Mouse (Mus musculus) C2C12 (cell line): ENCODE data around the gene 1700008O03Rik. TPM values are rescaled to one million over a fixed set of nuclear protein-coding genes. Genes with fewer than 3 reads are reported as not detected.

Source experiments
- H3K27me3 ChIP-seq: one replicate; pipeline ENCODE4 v1.6.1; 2011; ENCODE audit not compliant: control insufficient read depth, insufficient read depth, insufficient read length
- H3K36me3 ChIP-seq: one replicate; pipeline ENCODE4 v1.6.1; 2011; ENCODE audit not compliant: control insufficient read depth, insufficient read depth
- H3K4me3 ChIP-seq: one replicate; pipeline ENCODE4 v1.5.1; 2011; ENCODE audit warnings: mild to moderate bottlenecking, control low read depth; ENCODE audit not compliant: poor library complexity, insufficient read depth, severe bottlenecking
- H3K79me2 ChIP-seq: one replicate; pipeline ENCODE4 v1.6.1; 2011; ENCODE audit not compliant: control insufficient read depth, insufficient read depth
- H3K79me3 ChIP-seq: one replicate; pipeline ENCODE4 v1.6.1; 2011; ENCODE audit warnings: low read depth, control low read depth
- H3ac ChIP-seq: one replicate; pipeline ENCODE3; 2011; ENCODE audit warnings: low read depth; ENCODE audit not compliant: control insufficient read depth, insufficient read length
- CEBPB ChIP-seq: IDR thresholded peaks from one replicate; pipeline ENCODE4 v1.6.1; 2011; ENCODE audit warnings: low read depth, mild to moderate bottlenecking, control low read depth, moderate library complexity
- CTCF ChIP-seq: IDR thresholded peaks from one replicate; pipeline ENCODE4 v1.5.1; 2011; ENCODE audit not compliant: control insufficient read depth, insufficient read depth, insufficient read length
- FOSL1 ChIP-seq: IDR thresholded peaks from one replicate; pipeline ENCODE4 v1.8.0; 2011; ENCODE audit warnings: mild to moderate bottlenecking, low read length; ENCODE audit not compliant: poor library complexity, insufficient read depth, severe bottlenecking
- MAX ChIP-seq: IDR thresholded peaks from one replicate; pipeline ENCODE4 v1.6.1; 2011; ENCODE audit warnings: mild to moderate bottlenecking, control low read depth
- MYOD1 ChIP-seq: IDR thresholded peaks from one replicate; pipeline ENCODE4 v1.6.1; 2011; ENCODE audit warnings: low read depth; ENCODE audit not compliant: control insufficient read depth, insufficient read length
- MYOG ChIP-seq: IDR thresholded peaks from one replicate; pipeline ENCODE4 v1.6.1; 2011; ENCODE audit not compliant: control insufficient read depth, insufficient read length; ENCODE audit errors: extremely low read depth
- USF1 ChIP-seq: IDR thresholded peaks from one replicate; pipeline ENCODE4 v1.6.1; 2011; ENCODE audit warnings: low read depth, mild to moderate bottlenecking, control low read depth, moderate library complexity
- polyA plus RNA-seq: library from polyadenylated mRNA; unstranded; fragments of >200 nt; fragmentation: generic; extraction: Trizol; gene quantifications from one replicate; pipeline ENCODE4 v1.2.1, GENCODE M21; 2012; ENCODE audit warnings: missing spikeins

1700008O03Rik gene
- polyA plus RNA-seq, 1 experiment: 0.11 TPM

- H3K27me3 ChIP-seq: peaks cover 77% of the 10 kb centered on the region
- TF ChIP-seq MYOG (no peak), MYOD1 (no peak), MAX (no peak), CTCF (no peak)
- H3K36me3 ChIP-seq: no peaks in the 10 kb centered on the region
- H3K79me3 ChIP-seq: no peaks in the 10 kb centered on the region
- no peak overlapping the region for H3K4me3 ChIP-seq
- H3ac ChIP-seq: no peak overlapping the region
- H3K79me2 ChIP-seq: no peaks in the 10 kb centered on the region
Measured at GRCm38 (mm10) chr7:44358886-44359654, 26.6 kb downstream of the 1700008O03Rik start.

- H3K27me3 ChIP-seq: peaks cover 84% of the 10 kb centered on the region
- no peak for TF ChIP-seq MYOD1
- no peak for TF ChIP-seq CTCF
- TF ChIP-seq FOSL1: no peak
- TF ChIP-seq USF1: no peak
- TF ChIP-seq CEBPB: no peak
- TF ChIP-seq MAX: no peak
- no peak for TF ChIP-seq MYOG
- H3ac ChIP-seq: no peak overlapping the region
Measured at GRCm38 (mm10) chr7:44358012-44358411, 27.6 kb downstream of the 1700008O03Rik start.

GRCm38 (mm10) chr7:44357531-44357930, 28.1 kb downstream of the 1700008O03Rik start:
- no peak overlapping the region for H3ac ChIP-seq
- H3K27me3 ChIP-seq: peaks cover 84% of the 10 kb centered on the region
- TF ChIP-seq MYOG (no peak), FOSL1 (no peak), MAX (no peak), MYOD1 (no peak), USF1 (no peak), CEBPB (no peak), CTCF (no peak)
- H3K79me2 ChIP-seq: no peaks in the 10 kb centered on the region
- H3K79me3 ChIP-seq: no peaks in the 10 kb centered on the region
- H3K4me3 ChIP-seq: no peak overlapping the region
- H3K36me3 ChIP-seq: no peaks in the 10 kb centered on the region

More at GRCm38 (mm10) chr7:44358012-44358411, 27.6 kb downstream of the 1700008O03Rik start:
- H3K79me2 ChIP-seq: no peaks in the 10 kb centered on the region
- H3K4me3 ChIP-seq: no peak overlapping the region
- H3K79me3 ChIP-seq: no peaks in the 10 kb centered on the region
- no peaks in the 10 kb centered on the region for H3K36me3 ChIP-seq

GRCm38 (mm10) chr7:44356590-44357481, 28.8 kb downstream of the 1700008O03Rik start:
- Histone ChIP-seq H3K79me2 (no peaks in the 10 kb centered on the region), H3K79me3 (no peaks in the 10 kb centered on the region), H3K4me3 (no peak overlapping the region), H3ac (no peak overlapping the region), H3K27me3 (peaks cover 87% of the 10 kb centered on the region), H3K36me3 (no peaks in the 10 kb centered on the region)
- TF ChIP-seq CTCF (no peak), CEBPB (no peak), MYOG (no peak), MAX (no peak), FOSL1 (no peak), MYOD1 (no peak), USF1 (no peak)

GRCm38 (mm10) chr7:44355411-44355810, 30.2 kb downstream of the 1700008O03Rik start:
- H3K4me3 ChIP-seq: no peak overlapping the region
- no peaks in the 10 kb centered on the region for H3K36me3 ChIP-seq
- no peak for TF ChIP-seq CEBPB
- TF ChIP-seq MYOG: no peak
- no peak for TF ChIP-seq USF1
- TF ChIP-seq MYOD1: no peak
- TF ChIP-seq FOSL1: no peak
- TF ChIP-seq CTCF: no peak
- TF ChIP-seq MAX: no peak
- no peak overlapping the region for H3ac ChIP-seq
- peaks cover 93% of the 10 kb centered on the region for H3K27me3 ChIP-seq
- no peaks in the 10 kb centered on the region for H3K79me3 ChIP-seq
- H3K79me2 ChIP-seq: no peaks in the 10 kb centered on the region
